Mouse (Mus musculus): ENCODE data around the gene Pdzrn3. TPM values are rescaled to one million over a fixed set of nuclear protein-coding genes. Genes with fewer than 3 reads are reported as not detected.

Gene Pdzrn3
- total RNA-seq (2021): 10 to 100 TPM; 18.8 to 21.4 TPM
- long read RNA-seq, full-length matches to known transcripts: 3 of 12 reads
- long read RNA-seq, partial matches to known transcripts: 1 of 12 reads
- long read RNA-seq, other reads (novel, unspliced or antisense): 8 of 12 reads

DNA sequence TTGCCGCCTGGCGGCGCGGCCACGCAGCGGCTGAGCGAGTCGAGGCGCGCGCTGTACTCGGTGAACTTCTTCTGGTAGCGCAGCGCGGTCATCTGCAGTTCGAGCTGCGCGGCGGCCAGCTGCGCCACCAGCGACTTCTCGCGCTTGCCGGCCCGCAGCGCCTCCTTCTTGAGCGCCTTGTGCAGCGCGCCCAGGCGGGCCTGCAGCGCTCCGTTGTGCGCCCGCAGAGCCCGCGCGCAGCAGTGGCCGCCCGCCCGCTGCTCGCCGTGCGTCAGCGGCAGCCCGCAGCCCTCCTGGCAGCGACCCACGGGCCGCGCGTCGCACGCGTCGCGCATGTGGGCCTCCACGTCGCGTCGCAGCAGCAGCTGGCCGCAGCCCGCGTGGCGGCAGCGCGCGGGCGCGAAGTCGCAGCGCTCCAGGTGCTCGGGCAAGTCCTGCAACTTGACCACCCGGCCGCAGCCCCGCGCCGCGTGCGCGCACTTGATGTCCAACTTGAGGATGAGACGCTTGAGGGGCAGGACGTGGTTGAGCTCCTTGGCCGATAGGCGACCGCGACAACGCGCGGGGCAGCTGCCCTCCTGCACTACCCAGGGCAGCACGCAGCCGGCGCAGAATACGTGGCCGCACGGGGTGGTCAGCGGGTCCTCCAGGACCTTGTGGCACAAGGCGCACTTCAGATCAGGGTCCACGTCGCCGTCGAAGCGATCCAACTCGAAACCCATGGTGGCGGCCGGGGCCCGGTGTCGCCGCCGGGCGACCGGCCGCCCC is at the start of gene Pdzrn3:
Gene Pdzrn3, minus strand, starts transcription at position 731 of the 768 bp plus-strand sequence.
- peak; percentile 46 to 60 for DNase-seq (ENCODE audit: low spot score in 2 of 2)

DNA sequence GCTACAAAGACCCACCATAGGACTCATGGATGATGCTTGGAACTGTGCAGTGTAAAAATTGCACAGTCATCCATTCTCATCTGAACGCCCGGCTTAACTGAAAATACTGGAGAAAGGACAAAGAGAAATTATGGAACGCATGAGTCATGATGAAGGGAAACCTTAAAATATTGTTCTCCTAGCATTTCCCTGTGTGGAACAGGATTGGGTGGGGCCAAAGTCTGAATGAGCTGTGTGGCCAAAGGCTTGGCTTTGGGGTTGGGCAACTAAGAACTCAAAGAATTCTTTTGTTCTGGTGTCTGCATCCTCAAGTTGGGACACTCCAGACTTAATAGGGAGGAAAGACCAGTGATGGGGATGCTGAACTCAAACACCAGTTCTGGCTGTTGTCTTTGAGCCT is 49.6 kb upstream of the Pdzrn3 start:
- no peak for DNase-seq (ENCODE audit: low spot score in 2 of 2)

DNA sequence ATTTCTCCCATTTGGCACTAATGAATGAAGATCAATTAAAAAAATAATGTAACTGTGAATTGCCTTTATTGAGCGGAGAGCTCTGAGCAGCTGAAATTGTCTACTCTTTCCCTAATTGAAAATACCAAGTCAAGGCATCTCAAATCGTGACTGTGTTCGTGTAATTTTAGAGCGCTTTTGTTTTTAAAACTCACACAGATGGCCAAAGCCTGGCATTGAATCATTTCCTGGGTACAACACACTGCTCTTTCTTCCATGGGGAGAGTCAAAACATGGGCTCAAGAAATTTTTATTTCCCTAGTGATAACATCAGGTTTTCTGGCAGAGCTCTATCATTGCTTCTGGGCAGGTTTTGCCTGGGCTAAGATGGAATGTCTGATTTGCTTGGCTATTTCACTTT is 48.6 kb upstream of the Pdzrn3 start:
- no peak for DNase-seq (ENCODE audit: low spot score in 2 of 2)

DNA sequence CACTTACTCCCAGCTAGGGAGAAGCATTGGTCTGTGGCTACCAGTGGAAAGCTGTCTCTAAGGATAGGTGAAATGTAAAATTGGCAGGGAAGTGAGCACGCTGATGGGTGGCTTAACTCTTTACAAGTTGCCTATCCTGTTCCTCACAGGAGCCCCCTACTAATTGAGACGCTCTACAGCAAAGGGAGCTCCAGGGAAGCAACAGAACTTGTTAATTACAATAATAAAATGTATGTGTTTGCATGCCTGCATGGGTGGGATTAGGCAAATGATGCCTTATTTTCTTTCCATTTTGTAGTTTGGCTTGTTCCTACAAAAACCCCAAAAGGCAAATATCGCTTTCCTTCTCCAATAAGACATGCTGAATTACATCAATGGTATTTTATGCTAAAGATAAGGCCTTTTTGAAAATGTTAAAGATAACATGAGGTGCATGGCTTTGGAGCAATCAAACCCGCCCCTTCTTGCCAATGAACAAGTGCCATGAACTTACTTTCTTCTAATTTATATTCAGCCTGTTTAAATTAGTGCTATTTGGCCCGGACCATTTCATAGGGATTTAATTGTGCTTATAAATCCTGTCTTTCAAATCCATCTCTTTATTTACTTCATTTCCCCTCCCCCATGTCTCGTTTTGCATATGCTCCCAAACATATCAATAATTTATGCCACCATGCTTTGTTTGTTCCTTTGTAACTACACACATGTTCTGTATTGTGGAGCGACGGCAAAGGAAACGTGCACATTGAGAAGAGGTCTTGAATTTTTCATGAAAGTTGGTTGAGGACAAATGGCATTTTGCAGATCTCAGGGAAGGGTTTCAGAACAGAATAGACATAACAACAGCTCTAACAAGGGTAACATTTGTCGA is 44.6 kb upstream of the Pdzrn3 start:
- no peak for DNase-seq (ENCODE audit: low spot score in 2 of 2)

DNA sequence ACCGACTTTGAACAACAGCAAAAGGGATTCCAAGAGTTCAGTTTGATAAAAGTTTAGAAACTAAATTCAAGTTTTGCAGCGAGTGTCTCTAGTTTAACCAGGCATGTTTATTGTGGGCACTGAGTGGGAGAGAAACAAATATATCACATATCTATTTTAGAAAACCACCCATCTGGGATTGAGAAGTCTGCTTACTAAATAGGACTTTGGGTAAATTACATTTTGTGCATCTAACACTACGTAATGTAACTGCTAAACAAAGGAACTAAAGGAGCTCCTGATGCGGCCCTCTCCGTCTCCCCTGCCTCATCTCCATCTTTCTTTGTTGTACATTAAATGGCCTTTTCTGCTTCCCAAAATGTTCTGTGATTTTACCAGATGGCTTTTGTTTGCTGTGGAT is 40.5 kb upstream of the Pdzrn3 start:
- DNase-seq (ENCODE audit: low spot score in 2 of 2): no peak

DNA sequence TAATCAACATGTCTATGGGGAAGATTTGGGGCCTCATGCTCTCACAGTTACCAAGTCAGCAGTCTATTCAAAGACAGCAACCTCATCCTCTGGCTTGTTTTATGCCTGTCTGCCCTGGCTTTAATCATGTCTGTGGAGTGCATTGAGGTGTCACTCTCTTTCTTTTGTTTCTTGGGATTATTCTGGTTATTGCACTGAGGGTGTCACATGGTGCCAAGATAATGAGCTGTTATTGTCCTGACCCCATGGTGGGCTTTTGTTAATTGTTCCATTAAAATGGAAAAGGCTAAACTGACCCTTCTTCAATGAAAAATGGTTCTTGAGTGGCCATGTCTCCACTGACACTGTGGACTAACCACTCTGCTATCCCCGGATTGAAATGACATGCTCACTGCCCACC is 34.0 kb upstream of the Pdzrn3 start:
- DNase-seq (ENCODE audit: low spot score in 2 of 2): no peak

DNA sequence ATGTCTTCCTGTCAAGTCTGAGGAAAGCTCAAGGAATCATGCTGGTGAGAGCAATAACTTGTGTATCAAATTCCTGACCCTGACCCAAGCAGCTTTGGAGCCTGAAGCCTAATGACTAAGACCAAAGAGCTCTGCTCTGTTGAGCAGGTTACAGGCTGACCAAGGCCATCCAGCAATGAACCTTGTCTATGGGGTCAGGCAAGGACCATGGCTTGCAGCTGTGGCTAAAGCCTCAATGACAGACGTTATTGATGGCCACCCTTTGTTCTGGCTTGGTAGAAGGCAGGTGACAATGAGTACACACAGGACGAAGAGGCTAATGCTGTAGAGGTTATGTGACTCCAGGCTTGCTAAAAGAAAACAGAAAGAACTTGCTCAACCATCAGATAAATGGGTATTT is 33.4 kb upstream of the Pdzrn3 start:
- DNase-seq (ENCODE audit: low spot score in 2 of 2): no peak

DNA sequence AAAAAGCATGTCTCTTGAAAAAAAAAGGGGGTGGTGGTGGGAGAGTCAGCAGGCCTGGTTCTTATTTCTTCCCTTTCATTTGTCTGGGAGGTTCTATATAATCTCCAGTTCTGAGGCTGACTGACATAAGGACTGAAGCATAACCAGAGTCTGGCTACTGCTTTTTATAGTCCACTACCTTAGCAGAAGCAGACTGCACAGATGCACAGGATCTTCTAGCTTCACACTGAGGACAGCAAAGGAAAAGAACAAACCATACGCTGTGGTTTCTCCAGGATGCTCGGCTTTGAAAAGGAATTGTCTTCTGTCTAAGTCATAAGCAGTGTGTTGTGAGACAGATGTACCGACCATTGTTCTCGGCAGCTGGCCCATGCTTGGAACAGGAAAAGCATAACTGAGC is 19.0 kb upstream of the Pdzrn3 start:
- DNase-seq (ENCODE audit: low spot score in 2 of 2): no peak

DNA sequence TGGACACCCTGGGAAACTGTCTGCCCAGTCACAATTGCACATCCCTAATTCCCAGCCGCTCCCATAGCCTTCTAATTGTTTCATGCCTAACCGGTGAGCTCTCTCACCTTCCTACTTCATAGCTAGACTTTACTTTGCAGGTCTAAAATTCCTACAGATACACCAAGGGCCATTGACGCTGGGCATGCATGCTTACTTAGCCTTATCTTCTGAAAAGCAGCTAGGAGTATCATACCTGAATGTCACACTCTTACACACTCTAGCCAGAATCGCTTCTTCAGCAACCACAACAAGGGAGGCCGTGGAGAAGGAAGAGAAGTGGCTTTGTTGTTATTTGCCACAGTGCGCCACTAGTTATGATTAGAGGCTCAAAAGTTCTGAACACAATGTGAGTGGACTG is 18.2 kb upstream of the Pdzrn3 start:
- DNase-seq (ENCODE audit: low spot score in 2 of 2): no peak

DNA sequence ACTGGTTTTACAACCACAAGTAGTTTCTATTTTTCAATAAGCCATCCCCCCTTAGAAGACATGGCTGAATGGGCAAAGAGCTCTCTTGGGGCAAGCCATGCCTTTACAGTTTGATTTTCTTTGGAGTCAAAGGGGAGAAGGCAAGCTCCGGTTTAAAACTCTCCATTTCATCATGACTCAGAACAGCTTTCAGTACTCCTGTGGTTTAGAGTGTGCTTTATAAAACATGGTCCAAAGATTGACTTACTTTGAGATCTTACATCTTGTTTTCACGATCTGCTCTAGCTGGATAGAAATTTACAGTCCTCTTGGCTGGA is 15.1 kb upstream of the Pdzrn3 start:
- DNase-seq (ENCODE audit: low spot score in 2 of 2): no peak

DNA sequence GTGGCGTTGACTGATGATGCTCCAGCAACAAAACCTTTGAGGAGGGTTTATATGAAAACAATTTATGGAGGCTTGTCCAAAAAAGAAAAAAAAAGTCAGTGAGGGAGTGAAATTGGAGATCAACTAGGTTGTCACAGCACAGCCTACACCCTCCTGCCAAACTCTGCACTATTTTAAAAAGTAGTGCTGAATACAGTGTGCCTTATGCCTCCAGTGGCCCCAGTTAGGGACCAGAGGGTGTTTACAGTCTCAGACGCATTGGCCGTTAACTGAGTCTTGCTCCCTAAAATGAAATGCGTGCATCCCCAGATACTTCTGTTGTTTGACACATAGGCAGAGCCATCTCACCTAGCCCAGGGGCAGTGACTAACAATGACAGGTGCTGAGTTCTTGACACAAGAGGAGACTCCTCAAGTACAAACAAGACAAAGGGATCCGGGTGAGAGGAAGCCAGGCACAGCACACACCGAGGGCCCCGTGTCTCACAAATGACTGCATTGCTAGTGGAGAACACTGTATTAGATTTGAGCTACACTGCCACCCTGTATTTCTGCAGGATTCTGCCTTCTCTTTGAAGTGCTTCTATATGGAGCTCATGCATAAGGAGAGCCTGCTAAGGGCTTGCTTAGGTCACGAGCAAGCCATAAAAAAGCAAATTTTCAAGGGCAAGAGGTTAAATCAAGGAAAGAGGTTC is 14.6 kb upstream of the Pdzrn3 start:
- no peak for DNase-seq (ENCODE audit: low spot score in 2 of 2)

DNA sequence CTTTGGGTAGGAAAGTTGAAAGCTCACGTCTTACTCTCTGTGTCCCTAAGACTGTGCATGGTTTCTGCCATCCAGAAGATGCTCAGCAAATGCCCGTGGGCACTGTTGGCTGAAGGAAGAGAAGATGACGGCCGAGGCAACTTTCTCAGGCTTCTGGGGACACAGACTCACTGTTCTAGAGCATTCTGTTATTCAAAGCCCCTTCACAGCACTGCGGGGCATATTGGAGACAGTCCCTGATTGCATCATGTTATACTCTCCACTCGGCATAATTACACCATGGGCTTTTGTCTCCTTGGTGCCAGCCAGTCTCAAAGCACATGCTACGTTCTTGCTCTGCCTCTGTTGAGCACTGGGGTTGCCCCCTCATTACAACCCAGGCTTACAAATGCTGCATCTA is 7.8 kb upstream of the Pdzrn3 start:
- DNase-seq (ENCODE audit: low spot score in 2 of 2): peak; percentile 29

DNA sequence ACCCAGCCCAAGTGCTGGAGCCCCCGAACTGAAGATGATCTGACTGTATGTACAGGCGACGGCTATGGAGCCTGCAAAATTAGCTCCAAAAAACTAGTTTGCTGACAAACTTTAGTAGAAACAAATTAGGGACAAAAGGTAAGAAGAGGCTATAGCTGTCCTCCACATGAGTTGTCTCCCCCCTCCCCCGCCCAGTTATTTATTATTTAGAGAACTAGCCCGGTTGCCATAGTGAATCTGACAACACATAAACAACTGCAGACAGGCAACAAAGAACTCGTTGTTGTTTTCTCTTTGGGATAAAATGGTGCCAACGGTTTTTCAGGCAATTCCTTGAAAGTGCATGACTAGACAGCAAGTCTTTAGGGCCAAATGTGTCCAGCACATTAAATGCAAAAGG is 7.3 kb upstream of the Pdzrn3 start:
- DNase-seq (ENCODE audit: low spot score in 2 of 2): no peak

DNA sequence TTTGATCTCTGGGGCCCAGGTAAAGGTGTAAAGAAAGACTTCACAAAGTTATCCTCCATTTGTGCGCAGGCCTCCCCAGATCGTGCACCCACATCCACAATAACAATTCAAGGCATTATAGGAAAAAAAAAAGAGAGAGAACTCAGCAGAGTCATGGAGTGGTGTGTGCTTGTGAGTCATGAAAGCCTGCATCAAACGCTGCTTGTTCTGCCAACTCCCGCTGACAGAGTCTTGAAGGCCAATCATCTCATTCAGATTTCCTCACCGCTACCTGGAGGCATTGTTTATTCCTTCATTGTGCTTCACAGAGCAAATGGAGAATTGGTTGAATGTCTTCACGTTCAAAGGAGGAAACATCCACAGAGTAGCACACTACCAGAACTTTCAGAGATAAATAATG is 6.8 kb upstream of the Pdzrn3 start:
- no peak for DNase-seq (ENCODE audit: low spot score in 2 of 2)

DNA sequence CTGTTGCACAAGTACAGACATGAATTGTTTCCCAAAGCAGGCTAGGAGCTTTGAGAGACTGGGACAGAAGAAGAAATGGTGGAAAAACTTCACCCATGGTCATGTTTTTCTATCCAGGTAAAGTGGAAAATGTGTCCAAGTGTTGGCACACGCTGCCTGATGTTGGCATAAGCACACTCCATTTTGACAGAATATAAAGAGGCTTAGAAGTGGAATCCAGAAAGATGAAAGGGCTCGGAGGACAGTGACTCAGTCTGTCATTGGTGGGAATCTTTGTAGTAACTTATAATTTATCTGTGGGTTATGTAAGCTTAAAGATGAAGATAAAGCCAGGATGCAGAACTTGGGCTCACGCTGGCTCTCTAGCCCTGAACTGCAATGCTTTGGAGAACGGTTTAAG is 5.2 kb upstream of the Pdzrn3 start:
- DNase-seq (ENCODE audit: low spot score in 2 of 2): no peak

DNA sequence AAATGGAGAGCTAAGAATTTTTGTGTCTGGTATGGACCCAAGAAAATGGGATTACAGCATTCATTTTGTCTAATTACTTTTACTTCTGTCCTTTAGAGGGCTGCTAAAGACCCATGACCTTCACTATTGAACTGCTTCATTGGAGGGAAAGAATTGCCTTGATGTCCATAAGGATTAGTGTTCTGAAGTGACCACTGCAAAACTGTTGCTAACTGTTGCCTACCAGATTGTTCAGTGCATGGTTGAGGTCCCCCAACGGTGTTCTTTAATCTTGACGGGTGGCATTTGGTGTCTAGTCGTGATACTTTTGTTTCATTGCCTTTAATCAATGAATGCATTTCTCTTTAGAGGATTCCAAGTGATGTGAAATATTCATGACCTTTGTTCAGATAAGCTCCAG is 1.8 kb upstream of the Pdzrn3 start:
- DNase-seq (ENCODE audit: low spot score in 2 of 2): no peak

DNA sequence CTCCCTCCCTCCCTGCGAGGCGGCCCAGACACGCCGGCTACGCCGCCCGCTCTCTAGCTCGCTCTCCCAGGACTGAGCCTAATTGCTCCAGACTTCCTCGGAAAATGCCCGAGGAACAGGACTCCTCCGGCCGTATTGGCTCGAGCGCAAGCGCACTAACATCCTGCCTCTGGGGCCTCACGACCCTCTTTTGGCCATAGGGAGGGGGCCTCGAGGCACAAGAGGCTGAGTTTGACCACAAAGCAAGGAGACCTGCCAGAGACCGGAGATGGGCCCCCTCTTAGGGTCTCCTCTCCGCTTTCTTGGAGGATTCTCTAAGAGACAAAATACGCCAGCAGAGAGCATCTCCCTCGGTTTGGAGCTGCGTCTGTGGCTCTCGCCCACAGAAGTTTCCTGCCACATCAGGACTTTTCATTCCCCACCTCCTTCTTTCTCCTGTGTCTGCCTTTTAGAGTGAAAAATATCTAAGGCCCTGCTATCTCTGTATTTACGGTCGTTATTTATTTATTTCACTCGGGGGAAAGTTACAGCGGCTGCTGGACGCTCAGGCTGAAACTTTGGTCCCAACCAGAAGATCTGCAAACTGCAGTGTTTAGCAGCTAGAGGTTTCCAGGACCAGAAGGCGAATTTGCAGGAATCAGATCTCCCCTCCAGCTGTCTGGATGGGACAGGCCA is 375 bp upstream of the Pdzrn3 start:
- peak; percentile 44 to 64 for DNase-seq (ENCODE audit: low spot score in 2 of 2)

DNA sequence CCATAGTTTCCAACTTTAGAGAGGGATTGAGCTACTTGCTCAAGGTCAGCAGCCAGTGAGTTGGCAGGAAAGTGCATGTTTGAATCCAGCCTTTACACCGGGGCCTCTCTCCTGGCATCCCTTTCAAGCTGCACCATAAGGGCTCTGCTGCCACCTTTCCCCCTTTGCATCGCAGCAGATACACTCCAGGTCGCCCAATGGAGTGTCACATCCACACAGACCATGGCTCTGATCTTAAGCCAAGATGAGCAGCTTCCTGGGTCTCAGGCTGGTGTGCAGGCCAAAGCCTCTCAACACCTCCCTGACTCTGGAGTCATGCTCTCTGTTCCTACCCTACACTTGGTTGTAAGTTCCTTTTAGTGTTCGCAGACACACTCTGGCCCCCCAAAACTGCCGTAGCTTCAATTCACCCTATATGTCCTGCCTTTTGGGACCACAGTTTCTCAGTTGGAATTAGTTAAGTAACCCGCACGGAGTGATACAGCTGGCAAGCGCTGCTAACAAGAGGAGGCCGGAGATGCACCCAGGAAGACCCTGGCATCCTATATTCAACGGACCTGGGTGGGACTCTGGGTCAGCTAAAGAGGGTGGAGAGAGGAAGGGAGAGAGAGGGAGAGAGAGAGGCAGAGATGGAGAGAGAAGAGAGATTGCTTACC is 1.1 kb downstream of the Pdzrn3 start:
- DNase-seq (ENCODE audit: low spot score in 2 of 2): no peak

DNA sequence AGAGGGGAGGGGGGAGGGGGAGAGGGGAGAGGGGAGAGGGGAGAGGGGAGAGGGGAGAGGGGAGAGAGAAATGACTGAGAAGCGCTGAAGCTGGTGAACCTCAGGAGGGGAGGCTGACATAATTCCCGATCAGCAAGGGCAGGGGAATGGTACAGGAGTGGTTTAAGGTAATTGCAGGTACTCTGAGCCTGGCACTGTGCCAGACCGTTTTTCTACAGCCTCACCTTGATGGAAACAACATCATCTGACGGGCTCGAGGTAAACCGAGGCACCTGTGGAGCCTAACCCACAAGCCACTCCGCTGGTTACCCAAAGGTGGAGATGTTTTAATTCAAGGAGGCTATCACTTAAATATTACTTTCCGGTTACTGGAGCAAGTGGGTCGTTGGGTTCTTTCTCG is 1.6 kb downstream of the Pdzrn3 start:
- no peak for DNase-seq (ENCODE audit: low spot score in 2 of 2)

DNA sequence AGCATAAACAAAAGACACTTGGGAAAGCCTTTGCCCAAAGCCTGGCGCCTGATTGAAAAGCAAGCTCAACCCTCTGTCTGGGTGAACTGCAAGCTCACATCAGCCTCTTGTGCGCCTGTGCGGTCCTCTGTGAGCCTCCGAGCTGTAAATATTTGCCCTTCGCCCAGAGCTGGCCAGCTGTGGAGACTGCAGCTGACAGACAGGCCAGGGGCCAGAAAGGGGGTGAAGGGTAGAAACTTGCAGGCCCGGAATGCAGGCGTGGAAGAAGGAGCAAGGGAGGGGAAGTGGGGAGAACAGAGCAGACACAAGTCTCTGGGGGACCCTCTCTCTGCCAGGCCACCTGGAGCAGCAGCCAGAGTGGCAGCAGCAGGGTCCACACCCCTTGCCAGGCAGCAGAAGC is 3.0 kb downstream of the Pdzrn3 start:
- DNase-seq (ENCODE audit: low spot score in 2 of 2): no peak

DNA sequence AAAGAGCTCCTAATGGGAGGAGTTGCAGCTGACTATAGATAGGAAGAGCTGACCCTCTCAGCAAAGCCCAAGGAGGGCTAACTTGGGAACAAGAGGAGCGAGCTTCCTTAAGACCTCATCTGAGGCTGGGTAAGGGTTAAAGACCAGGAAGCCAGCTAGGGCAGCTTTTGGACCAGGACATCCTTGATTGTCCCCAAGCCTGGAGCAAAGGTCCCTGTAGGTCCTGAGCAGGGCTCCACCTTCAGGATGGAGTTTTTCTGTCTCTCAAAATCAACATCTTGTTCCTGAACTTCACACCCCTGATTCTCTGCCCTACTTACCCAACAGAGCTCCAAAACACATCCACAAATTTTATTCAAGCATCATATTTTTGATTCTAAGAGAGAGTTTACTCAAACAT is 3.5 kb downstream of the Pdzrn3 start:
- DNase-seq (ENCODE audit: low spot score in 2 of 2): no peak
